Mouse (Mus musculus) liver, embryonic 14.5 days (tissue): Measurements from ENCODE around the gene Foxf1.

ENCODE experiments used
- CTCF ChIP-seq: IDR thresholded peaks from 2 replicates; pipeline ENCODE4 v1.5.1; 2016; ENCODE audit warnings: antibody characterized with exemption, low read depth, control low read depth
- EP300 ChIP-seq: IDR thresholded peaks from 2 replicates; pipeline ENCODE4 v1.6.1; 2016; ENCODE audit warnings: antibody characterized with exemption, low read depth

- TF ChIP-seq CTCF (no peak), EP300 (no peak)
Measured at GRCm38 (mm10) chr8:121073174-121074107, 10.7 kb upstream of the Foxf1 start.
